10 mouse cellular contexts compared by ENCODE assay signal in genomic region chr5:122143543-122143942, GRCm38 (mm10). TPM values are rescaled to one million over a fixed set of nuclear protein-coding genes. Genes with fewer than 3 reads are reported as not detected.
DNase-seq lines count a peak whose midpoint lies in the region; ATAC-seq and TF ChIP-seq lines count a peak whose summit lies in the region.
"Had no signal": no experiment of that assay in that cellular context is flagged by ENCODE, and none has a peak within 500 bp of the region (broad histone marks: within the 10 kb centered on the region; RNA-seq: fewer than 3 reads in every experiment).

No protein-coding gene starts in this region.

- intact Hi-C loops in left cerebral cortex, postnatal 10 days (cut with DNase I), result no loop called here

- no peak overlapping the region for H3K9ac ChIP-seq in forebrain, postnatal 0 days
- no peak overlapping the region for H3K9ac ChIP-seq in forebrain, embryonic 16.5 days (replicated peaks; ENCODE audit: low read depth, low read length)
- no peak overlapping the region for H3K9ac ChIP-seq in embryonic facial prominence, embryonic 15.5 days
- H3K9ac ChIP-seq: hindbrain, embryonic 15.5 days had no signal

- DNase-seq in forebrain, postnatal 0 days, result no peak
- peak; percentile 89 for DNase-seq in CD4-positive helper T cell, adult 2 months (ENCODE audit: low read depth, low spot score)
- peak; percentile 46 to 62 for DNase-seq in left cerebral cortex, postnatal 10 days (ENCODE audit: extremely low spot score in 1 of 2, low spot score in 2 of 2)
- DNase-seq in midbrain, embryonic 10.5 days (ENCODE audit: low spot score), result no peak
- DNase-seq in natural killer cell, adult 2 months (ENCODE audit: low spot score in 2 of 2), result no peak

- H3K4me2 ChIP-seq in forebrain, postnatal 0 days (ENCODE audit: low read depth), result no peak overlapping the region
- no peak overlapping the region for H3K4me2 ChIP-seq in forebrain, embryonic 16.5 days (ENCODE audit: low read length)
- H3K4me2 ChIP-seq in embryonic facial prominence, embryonic 15.5 days (replicated peaks), result no peak overlapping the region
- H3K4me2 ChIP-seq: hindbrain, embryonic 15.5 days had no signal

- H3K4me1 ChIP-seq in forebrain, postnatal 0 days (ENCODE audit: insufficient read depth), result no peaks in the 10 kb centered on the region
- H3K4me1 ChIP-seq in forebrain, embryonic 16.5 days (replicated peaks; ENCODE audit: control insufficient read depth, insufficient read depth, low read length), result no peaks in the 10 kb centered on the region; the same call in 1 of the 2 replicates
- peaks cover 13% of the 10 kb centered on the region for H3K4me1 ChIP-seq in embryonic facial prominence, embryonic 15.5 days
- peaks cover 9% of the 10 kb centered on the region; the same call in 1 of the 2 replicates for H3K4me1 ChIP-seq in midbrain, embryonic 10.5 days
- H3K4me1 ChIP-seq: hindbrain, embryonic 15.5 days had no signal

- ATAC-seq in forebrain, postnatal 0 days, result peak; percentile 16; the same call in 1 of the 2 replicates
- ATAC-seq in forebrain, embryonic 16.5 days, result no peak
- no peak for ATAC-seq in embryonic facial prominence, embryonic 15.5 days (ENCODE audit: insufficient number of reproducible peaks, low FRiP score, low TSS enrichment, low read depth)
- ATAC-seq in megakaryocyte, adult 5-6 weeks (ENCODE audit: poor library complexity, severe bottlenecking), result no peak

- H3K9me3 ChIP-seq in forebrain, postnatal 0 days (ENCODE audit: low read length), result no peaks in the 10 kb centered on the region
- no peaks in the 10 kb centered on the region; the same call in 1 of the 2 replicates for H3K9me3 ChIP-seq in forebrain, embryonic 16.5 days (ENCODE audit: control insufficient read depth, low read length)
- H3K9me3 ChIP-seq in embryonic facial prominence, embryonic 15.5 days (replicated peaks), result no peaks in the 10 kb centered on the region
- H3K9me3 ChIP-seq in midbrain, embryonic 10.5 days (replicated peaks), result no peaks in the 10 kb centered on the region
- H3K9me3 ChIP-seq: hindbrain, embryonic 15.5 days had no signal

- TF ChIP-seq CTCF in forebrain, postnatal 0 days (IDR thresholded peaks at IDR 0.05; ENCODE audit: low read depth), result no peak

- H3K4me3 ChIP-seq in forebrain, postnatal 0 days (ENCODE audit: low read depth, low read length), result no peak overlapping the region
- H3K4me3 ChIP-seq in forebrain, embryonic 16.5 days (replicated peaks; ENCODE audit: low read length), result no peak overlapping the region
- no peak overlapping the region for H3K4me3 ChIP-seq in embryonic facial prominence, embryonic 15.5 days (replicated peaks)
- no peak overlapping the region for H3K4me3 ChIP-seq in midbrain, embryonic 10.5 days
- H3K4me3 ChIP-seq: hindbrain, embryonic 15.5 days had no signal

- 63% methylated on average over 15 of the region's 15 CpGs for WGBS in forebrain, postnatal 0 days
- WGBS in forebrain, embryonic 16.5 days, result 82% methylated on average over 15 of the region's 15 CpGs
- 79% methylated on average over 15 of the region's 15 CpGs for WGBS in embryonic facial prominence, embryonic 15.5 days
- WGBS in midbrain, embryonic 10.5 days, result 92% methylated on average over 15 of the region's 15 CpGs

- H3K27ac ChIP-seq in forebrain, postnatal 0 days (ENCODE audit: low read depth, low read length), result no peak overlapping the region
- H3K27ac ChIP-seq in forebrain, embryonic 16.5 days (ENCODE audit: low read length), result no peak overlapping the region
- 0 out of 2 replicates have a peak overlapping the region, but pooled peaks have one; percentile 14 for H3K27ac ChIP-seq in embryonic facial prominence, embryonic 15.5 days (replicated peaks)
- no peak overlapping the region for H3K27ac ChIP-seq in midbrain, embryonic 10.5 days (replicated peaks)
- H3K27ac ChIP-seq: hindbrain, embryonic 15.5 days had no signal

- no peaks in the 10 kb centered on the region for H3K27me3 ChIP-seq in forebrain, postnatal 0 days (ENCODE audit: insufficient read depth, low read length)
- no peaks in the 10 kb centered on the region for H3K27me3 ChIP-seq in forebrain, embryonic 16.5 days (replicated peaks; ENCODE audit: control insufficient read depth, insufficient read depth, low read length)
- H3K27me3 ChIP-seq in embryonic facial prominence, embryonic 15.5 days, result no peaks in the 10 kb centered on the region
- H3K27me3 ChIP-seq in midbrain, embryonic 10.5 days (ENCODE audit: low read depth, poor library complexity, severe bottlenecking), result no peaks in the 10 kb centered on the region
- H3K27me3 ChIP-seq: CH12.LX; hindbrain, embryonic 15.5 days had no signal

- H3K36me3 ChIP-seq in forebrain, postnatal 0 days (ENCODE audit: insufficient read depth), result no peaks in the 10 kb centered on the region
- H3K36me3 ChIP-seq in forebrain, embryonic 16.5 days (ENCODE audit: control insufficient read depth, insufficient read depth), result no peaks in the 10 kb centered on the region
- no peaks in the 10 kb centered on the region for H3K36me3 ChIP-seq in embryonic facial prominence, embryonic 15.5 days
- no peaks in the 10 kb centered on the region for H3K36me3 ChIP-seq in midbrain, embryonic 10.5 days
- H3K36me3 ChIP-seq: hindbrain, embryonic 15.5 days had no signal

RNA-seq across cellular contexts. Expression of gene Ccdc63, which starts 2.9 kb away (rescaled TPM):
- 0.43 TPM in 1 of 2 replicates, not detected in the other for total RNA-seq in forebrain, postnatal 0 days (2014; rRNA removed)
- 0.08 and 0.16 TPM in 2 replicates for polyA plus RNA-seq in forebrain, postnatal 0 days (2015; fragmentation: Nextera tagmentation; extraction: Ambion mirVana)
- polyA plus RNA-seq in forebrain, embryonic 16.5 days (2015; fragmentation: Nextera tagmentation; extraction: Ambion mirVana), result not detected in 2 replicates
- 0.24 TPM in 1 of 2 replicates, not detected in the other for polyA plus RNA-seq in embryonic facial prominence, embryonic 15.5 days (2015; fragmentation: Nextera tagmentation; extraction: Ambion mirVana)
- 1 to 10 TPM in 1 of 2 experiments, under 1 TPM in 1; 0.24 to 1.2 TPM for total RNA-seq in left cerebral cortex, postnatal 10 days (2021)
- 1.1 and 1.8 TPM in 2 replicates for total RNA-seq in megakaryocyte, adult 5-6 weeks (2015)
- total RNA-seq in megakaryocyte, adult 5-6 weeks (2017), result 1.3 and 3.5 TPM in 2 replicates
- polyA plus RNA-seq in midbrain, embryonic 10.5 days (2016; fragmentation: Nextera tagmentation; extraction: Ambion mirVana), result not detected in 2 replicates
- polyA plus RNA-seq: hindbrain, embryonic 15.5 days had no signal

RNA-seq across cellular contexts. Expression of gene Ppp1cc, which starts 14.5 kb away (rescaled TPM):
- total RNA-seq in forebrain, postnatal 0 days (2014; rRNA removed), result 278 and 322 TPM in 2 replicates
- polyA plus RNA-seq in forebrain, postnatal 0 days (2015; fragmentation: Nextera tagmentation; extraction: Ambion mirVana), result 193 and 220 TPM in 2 replicates
- polyA plus RNA-seq in forebrain, embryonic 16.5 days (2015; fragmentation: Nextera tagmentation; extraction: Ambion mirVana), result 252 and 264 TPM in 2 replicates
- 235 and 238 TPM in 2 replicates for polyA plus RNA-seq in embryonic facial prominence, embryonic 15.5 days (2015; fragmentation: Nextera tagmentation; extraction: Ambion mirVana)
- total RNA-seq in left cerebral cortex, postnatal 10 days (2021), result 100 to 1,000 TPM; 170 to 190 TPM
- total RNA-seq in megakaryocyte, adult 5-6 weeks (2015), result 354 and 364 TPM in 2 replicates
- 189 and 193 TPM in 2 replicates for total RNA-seq in megakaryocyte, adult 5-6 weeks (2017)
- 320 and 339 TPM in 2 replicates for polyA plus RNA-seq in midbrain, embryonic 10.5 days (2016; fragmentation: Nextera tagmentation; extraction: Ambion mirVana)

RNA-seq across cellular contexts. Expression of gene Myl2, which starts 42.8 kb away (rescaled TPM):
- 0.38 and 2.9 TPM in 2 replicates for total RNA-seq in forebrain, postnatal 0 days (2014; rRNA removed)
- polyA plus RNA-seq in forebrain, postnatal 0 days (2015; fragmentation: Nextera tagmentation; extraction: Ambion mirVana), result 1.7 TPM in 2 replicates
- polyA plus RNA-seq in forebrain, embryonic 16.5 days (2015; fragmentation: Nextera tagmentation; extraction: Ambion mirVana), result 0.44 and 1.0 TPM in 2 replicates
- 3.6 and 4.6 TPM in 2 replicates for polyA plus RNA-seq in embryonic facial prominence, embryonic 15.5 days (2015; fragmentation: Nextera tagmentation; extraction: Ambion mirVana)
- 1 to 10 TPM in 1 of 2 experiments, under 1 TPM in 1; 0.97 to 1.4 TPM for total RNA-seq in left cerebral cortex, postnatal 10 days (2021)
- total RNA-seq in megakaryocyte, adult 5-6 weeks (2015), result 0.85 and 1.1 TPM in 2 replicates
- total RNA-seq in megakaryocyte, adult 5-6 weeks (2017), result 3.4 and 6.4 TPM in 2 replicates
- 0.43 and 0.59 TPM in 2 replicates for polyA plus RNA-seq in midbrain, embryonic 10.5 days (2016; fragmentation: Nextera tagmentation; extraction: Ambion mirVana)
- total RNA-seq: CH12.LX had no signal

Comparison
In these comparisons a context has a peak if more than half of its experiments do, and no peak if none do; other contexts are left out.
1. DNase-seq: peak in CD4-positive helper T cell, adult 2 months (single experiment) and left cerebral cortex, postnatal 10 days (2 of 2); none in forebrain, postnatal 0 days (single experiment), midbrain, embryonic 10.5 days (single experiment) and natural killer cell, adult 2 months (0 of 2).